Mouse (Mus musculus) gastrocnemius, postnatal 10 days (tissue): Measurements from ENCODE around the gene Numa1. TPM values are rescaled to one million over a fixed set of nuclear protein-coding genes. Genes with fewer than 3 reads are reported as not detected.
"Not testable (repeated sequence)": the region's sequence is repeated elsewhere in the genome, so short reads cannot be mapped to it uniquely, and the experiment has no call there.

Source experiments
- DNase-seq: peaks from one replicate; pipeline ENCODE4 v3.0.0; 2021; ENCODE audit warnings: mixed read lengths
- total RNA-seq, 2 experiments: library from RNA; stranded (reverse); gene quantifications; 2 replicates each; pipeline ENCODE4 v1.2.3; 2021

The Numa1 gene
- total RNA-seq, 2 experiments from 2014 or later = 71.8 to 80.7 TPM

DNA sequence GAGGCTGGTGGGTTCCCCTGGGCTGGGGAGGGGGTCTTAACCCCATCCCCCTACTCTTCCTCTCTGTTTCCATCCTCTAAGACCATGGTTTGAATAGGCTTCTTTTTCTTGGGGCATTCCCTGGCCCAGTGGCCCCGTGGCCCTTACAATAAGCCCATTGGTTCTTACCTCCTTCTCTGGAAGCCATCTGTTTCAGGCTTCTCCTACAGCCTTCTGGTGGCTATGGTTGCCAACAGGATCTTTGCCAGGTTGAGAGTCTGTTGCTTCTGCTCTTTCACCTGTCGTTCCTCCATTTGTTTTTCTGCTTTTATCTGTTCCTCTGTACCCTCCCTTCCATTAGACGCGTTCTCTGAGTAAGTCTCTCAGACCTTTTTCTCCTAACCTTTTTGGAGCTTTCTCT, 3.7 kb downstream of the Numa1 start:
- DNase-seq = peak; percentile 10

DNA sequence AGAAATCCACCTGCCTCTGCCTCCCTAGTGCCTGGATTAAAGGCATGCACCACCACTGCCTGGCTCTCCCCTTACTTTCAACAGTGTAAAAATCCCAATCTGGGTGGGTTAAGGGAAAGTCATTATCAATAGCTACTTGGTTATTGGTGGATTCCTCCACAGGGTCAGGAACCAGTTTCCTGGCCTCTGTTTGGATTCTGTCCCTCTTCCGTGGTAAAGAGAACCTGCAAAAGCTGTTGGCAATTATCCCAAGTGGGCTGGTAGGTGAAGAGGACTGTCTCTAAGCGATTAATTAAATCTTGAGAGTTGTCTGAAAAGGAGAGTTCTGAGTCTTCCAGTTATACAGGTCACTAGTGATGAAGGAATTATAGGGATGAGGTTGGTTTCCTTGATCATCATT, 4.4 kb downstream of the Numa1 start:
- no peak for DNase-seq

DNA sequence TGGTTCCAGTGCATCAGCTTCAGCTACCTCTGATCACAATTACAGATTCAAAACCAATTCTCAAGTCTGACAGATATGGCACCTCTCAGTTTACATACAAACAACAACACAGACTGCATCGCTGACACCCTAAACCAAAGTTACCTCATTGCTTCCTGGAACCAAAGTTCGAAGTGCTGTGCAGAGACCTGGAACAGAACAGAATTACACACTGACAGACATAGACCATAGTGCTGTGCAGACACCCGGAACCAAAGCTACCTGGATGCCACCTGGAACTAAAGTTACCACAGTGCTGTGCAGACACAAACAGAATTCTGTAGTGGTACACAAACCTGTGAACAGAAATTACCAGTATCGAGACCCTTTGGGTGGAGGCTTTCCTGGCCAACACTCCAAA, 5.8 kb downstream of the Numa1 start:
- no peak for DNase-seq

GRCm38 (mm10) chr7:101949008-101949407, 15.1 kb downstream of the Numa1 start:
- not testable (repeated sequence) for DNase-seq

DNA sequence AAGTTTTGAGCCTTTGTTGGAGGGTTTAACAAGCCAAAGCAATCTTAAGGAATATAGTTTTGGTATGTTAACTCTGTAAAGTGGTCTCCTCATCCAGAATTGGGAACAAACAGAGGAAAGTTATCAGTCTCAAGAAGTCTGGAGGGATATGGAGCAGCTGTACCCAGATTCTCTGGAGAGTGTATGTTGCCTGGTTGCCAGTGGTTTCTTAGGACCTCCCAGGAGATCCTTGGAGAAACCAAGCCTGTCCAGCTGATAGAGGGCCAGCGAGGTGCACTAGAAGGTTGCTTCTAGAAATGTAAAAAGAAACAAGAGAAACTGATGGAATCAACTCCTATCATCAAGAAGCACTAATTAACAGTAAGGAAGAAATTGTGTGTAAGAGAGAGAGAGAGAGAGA, 17.7 kb downstream of the Numa1 start:
- no peak for DNase-seq

GRCm38 (mm10) chr7:101952098-101952497, 18.2 kb downstream of the Numa1 start:
- no peak for DNase-seq

GRCm38 (mm10) chr7:101954163-101954562, 20.3 kb downstream of the Numa1 start:
- DNase-seq = no peak

DNA sequence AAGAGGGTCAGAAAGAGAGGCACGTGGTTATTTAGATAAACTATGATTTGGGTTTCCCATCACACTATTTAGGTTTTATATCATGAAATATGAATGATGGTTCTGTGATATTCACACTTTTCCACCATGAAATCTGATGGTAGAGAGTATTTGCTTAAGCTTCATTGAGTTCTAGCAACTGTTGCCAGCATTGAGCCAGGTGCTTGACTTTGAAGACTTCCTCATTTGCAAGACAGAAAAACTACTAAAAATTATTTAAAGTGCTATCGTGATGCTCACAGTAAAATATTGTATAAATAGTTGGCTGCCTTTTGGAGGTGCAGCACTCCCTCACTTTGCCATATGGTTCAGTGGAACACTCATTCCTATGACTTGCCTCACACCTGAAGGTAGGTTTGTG, 21.4 kb downstream of the Numa1 start:
- DNase-seq = no peak

DNA sequence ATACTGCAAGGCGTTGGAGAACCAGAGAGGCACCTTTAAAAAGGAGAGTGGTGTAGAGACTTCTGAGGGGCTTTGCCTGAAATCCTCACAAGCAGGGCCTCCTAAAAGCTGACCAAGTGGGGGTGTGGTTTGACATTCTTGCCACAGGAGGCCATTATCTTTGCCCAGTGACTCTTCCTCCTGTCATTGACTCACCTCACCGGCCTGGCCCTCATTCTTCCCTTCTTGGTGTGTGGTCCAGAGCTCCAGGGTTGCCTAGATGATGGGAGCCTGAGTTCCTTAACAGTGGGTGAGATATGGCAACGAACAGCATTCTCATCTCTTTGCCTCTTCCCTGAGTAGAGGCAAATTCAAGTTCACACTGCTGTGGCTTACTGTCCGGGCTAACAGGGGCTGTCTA, 22.0 kb downstream of the Numa1 start:
- DNase-seq = no peak

DNA sequence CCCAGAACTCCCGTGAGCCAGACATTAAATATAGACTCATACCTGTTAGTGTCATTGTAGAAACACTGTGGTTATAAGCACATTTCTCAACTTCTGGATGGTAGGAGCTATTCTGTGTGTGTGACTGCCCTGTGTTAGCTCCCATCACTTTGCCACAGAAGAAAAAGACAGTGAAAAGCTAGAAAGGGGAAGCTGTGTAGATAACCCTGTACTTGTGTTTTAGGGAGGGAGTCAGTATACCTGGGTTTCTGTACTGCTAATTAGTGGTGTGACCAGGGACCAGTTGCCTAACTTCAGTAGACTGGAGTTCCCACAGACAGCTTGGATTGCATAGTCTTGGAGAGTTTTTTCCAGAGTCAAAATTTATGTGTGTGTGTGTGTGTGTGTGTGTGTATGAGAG, 22.6 kb downstream of the Numa1 start:
- DNase-seq = no peak

DNA sequence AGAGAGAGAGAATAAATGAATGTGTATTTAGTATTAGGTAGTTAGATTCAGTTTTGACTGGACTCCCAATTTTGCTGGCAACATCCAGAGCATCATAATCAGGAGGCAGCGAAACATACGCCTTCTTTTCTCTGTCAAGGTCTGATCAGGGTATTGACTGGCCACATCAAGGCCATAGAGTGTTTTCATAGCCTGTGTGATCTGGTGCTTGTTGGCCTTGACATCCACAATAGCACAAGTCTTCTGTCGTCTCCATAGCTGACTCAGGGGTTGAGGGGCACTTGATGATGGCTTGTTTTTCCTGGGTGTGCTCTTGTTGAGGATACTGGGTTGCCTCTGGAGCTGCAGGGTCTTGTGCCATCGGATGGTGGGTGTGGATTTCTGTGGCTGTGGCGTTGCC, 23.0 kb downstream of the Numa1 start:
- no peak for DNase-seq

DNA sequence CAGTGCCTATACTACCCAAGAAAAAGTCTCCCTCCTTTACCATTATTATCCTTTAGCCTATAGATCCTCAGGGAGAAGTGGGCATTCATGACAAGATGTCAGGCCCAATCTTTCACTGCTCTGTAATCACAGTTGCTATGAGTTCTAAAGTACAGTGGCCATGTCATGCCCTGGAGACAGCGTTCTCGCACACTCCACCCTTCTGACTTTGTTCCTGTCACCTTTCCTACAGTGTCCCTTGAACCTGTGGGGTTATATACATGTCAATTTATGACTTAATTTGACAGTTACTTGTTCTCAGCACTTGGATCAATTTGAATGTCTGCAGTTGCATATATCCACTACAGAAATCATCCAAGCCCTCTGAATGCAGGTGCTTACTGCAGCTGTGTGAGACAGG, 28.9 kb downstream of the Numa1 start:
- DNase-seq = no peak

GRCm38 (mm10) chr7:101963621-101964020, 29.7 kb downstream of the Numa1 start:
- no peak for DNase-seq

GRCm38 (mm10) chr7:101964551-101964950, 30.6 kb downstream of the Numa1 start:
- DNase-seq = no peak

DNA sequence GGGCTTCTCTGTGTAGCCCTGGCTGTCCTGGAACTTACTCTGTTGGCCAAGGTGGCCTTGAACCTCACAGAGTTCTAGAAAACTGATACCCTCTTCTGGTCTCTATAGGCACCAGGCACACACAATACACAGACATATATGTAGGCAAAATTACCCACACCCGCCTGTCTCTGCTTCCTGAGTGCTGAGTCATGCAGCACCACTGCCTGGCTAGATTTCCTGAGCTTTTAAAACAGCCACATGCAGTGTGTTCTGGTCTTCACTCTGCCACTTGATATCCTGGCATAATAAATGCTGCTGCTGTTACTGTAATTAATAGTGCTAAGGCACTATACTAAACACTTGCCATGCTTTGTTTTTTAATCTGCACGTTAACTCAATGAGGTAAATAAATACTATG, 31.7 kb downstream of the Numa1 start:
- DNase-seq = no peak

- no peak for DNase-seq
Observed at GRCm38 (mm10) chr7:101967256-101967655, 33.3 kb downstream of the Numa1 start.

GRCm38 (mm10) chr7:101968751-101969150, 34.8 kb downstream of the Numa1 start:
- DNase-seq = no peak

DNA sequence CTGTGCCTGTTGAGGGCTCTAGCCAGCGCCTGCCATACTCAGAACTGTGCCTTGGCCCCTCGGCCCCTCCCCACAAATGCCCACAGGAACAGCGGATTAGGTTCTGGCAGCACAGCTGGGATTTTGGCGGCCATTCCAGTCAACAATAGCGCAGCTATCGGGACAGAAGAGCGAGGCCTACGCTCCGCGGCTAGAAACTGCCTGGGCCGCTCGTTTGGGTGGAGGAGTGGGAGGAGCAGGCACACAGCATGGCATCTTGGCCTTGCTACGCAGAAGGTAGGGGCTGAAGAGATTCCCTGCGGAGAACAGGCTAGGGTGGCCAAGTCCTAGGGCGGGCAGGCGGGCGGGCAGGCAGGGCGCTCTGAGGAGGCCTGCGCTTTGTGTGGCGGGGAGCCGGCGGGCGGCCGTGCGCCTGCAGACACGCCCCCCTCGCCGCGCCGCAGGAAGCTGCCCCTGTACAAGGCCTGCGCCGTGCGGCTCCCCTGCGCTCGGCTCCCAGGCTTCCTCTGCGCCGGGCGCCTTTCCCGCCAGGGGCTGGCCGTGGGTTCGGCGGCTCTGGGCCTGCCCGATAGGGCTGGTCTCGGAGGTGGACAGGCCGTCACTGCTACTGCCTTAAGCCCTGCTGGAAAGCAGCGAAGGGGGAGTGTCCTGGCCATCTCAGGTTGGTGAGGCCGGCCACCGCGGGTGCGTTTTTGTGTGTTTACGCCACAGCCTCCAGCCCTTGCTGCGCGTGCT, 36.0 kb downstream of the Numa1 start:
- DNase-seq = peak; percentile 85

DNA sequence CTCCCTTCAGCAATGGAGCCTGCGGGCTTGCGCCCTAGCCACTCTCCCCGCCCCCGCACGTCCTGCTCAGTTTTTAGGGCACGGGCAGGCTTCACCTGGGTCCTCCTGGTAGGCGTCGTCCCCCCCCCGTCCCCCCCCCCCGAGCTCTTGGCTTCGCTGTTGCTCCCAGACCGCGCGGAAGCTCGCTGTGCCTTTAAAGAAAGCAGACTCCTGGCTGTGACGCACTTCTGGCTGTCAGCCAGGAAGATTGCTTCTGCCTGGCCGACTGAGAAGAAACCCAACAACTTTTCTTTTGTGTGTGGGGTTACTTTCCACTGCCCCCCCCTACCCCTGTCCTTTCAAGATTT, 36.5 kb downstream of the Numa1 start:
- DNase-seq = peak; percentile 93

DNA sequence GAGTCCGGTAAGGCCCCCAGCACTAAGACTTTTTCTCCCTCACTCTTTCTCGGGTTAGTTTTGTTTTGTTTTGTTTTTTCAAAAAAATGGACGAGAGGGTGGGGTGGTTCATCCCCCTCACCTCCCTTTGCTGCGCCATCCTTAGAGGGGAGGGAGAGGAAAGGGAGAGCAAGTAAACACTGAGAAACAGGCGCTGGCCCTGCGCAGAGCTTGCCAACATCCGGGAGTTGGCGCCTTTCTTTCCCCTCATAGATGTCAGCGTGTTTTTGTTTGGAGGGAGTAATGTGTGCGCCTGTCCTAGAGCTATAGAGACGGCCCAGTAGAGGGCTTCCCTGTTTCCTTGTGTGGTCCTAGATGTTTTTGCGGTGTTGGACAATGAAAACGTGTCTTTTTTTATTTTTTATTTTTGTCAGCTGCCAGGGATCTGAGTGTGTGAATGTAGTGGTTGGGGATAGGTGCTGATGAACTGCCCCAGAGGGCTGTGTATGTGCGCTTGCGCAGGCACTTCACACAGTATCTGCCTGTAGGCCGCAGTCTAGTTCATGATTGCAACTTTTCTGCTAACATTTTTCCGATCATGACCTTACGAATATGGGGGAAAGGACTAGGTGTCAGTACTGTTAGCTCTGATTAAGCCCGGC, 37.0 kb downstream of the Numa1 start:
- DNase-seq = peak; percentile 74

GRCm38 (mm10) chr7:101971721-101972120, 37.8 kb downstream of the Numa1 start:
- no peak for DNase-seq

GRCm38 (mm10) chr7:101973730-101974129, 39.8 kb downstream of the Numa1 start:
- DNase-seq = no peak

GRCm38 (mm10) chr7:101974505-101974904, 40.6 kb downstream of the Numa1 start:
- peak; percentile 59 for DNase-seq

GRCm38 (mm10) chr7:101982735-101983134, 48.8 kb downstream of the Numa1 start:
- DNase-seq = no peak
